Comparison of ENCODE assay signal across 11 mouse cellular contexts in genomic region chr17:49883136-49883755, GRCm38 (mm10).
DNase-seq lines count a peak whose midpoint lies in the region; TF ChIP-seq lines count a peak whose summit lies in the region.
"Had no signal": no experiment of that assay in that cellular context is flagged by ENCODE, and none has a peak within 500 bp of the region (broad histone marks: within the 10 kb centered on the region; RNA-seq: fewer than 3 reads in every experiment).

No protein-coding gene starts in this region.

- TF ChIP-seq EP300 in MEL (IDR thresholded peaks at IDR 0.05; ENCODE audit: low read depth in 1 of 2, low read length in 2 of 2): no peak

- TF ChIP-seq CTCF in gastrocnemius, adult 2 months (IDR thresholded peaks at IDR 0.05): peak; percentile 40; the same call in 1 of the 2 replicates
- TF ChIP-seq CTCF in lung, adult 2 months (IDR thresholded peaks at IDR 0.05; ENCODE audit: insufficient read depth, low read length): 0 out of 2 replicates have a peak, but pooled peaks have one; percentile 2
- peak; percentile 18 to 36 (median 29); a peak in 5 of 6 replicates for TF ChIP-seq CTCF in MEL (IDR thresholded peaks at IDR 0.05 in 2 of 3, conservative IDR thresholded peaks at IDR 0.05 in 1 of 3; ENCODE audit: control insufficient read depth in 1 of 3, insufficient read depth in 1 of 3, low read depth in 2 of 3, low read length in 3 of 3, poor library complexity in 1 of 3, severe bottlenecking in 1 of 3)
- peak; percentile 35; the same call in 1 of the 2 replicates for TF ChIP-seq CTCF in olfactory bulb, adult 2 months (IDR thresholded peaks at IDR 0.05; ENCODE audit: insufficient read depth, low read depth, low read length)

- TF ChIP-seq RAD21 in MEL (IDR thresholded peaks at IDR 0.05; ENCODE audit: low read depth, low read length): no peak

- no peak overlapping the region for H3K9ac ChIP-seq in MEL (ENCODE audit: control insufficient read depth, low read depth, low read length, poor library complexity, severe bottlenecking)
- H3K9ac ChIP-seq: embryonic facial prominence, embryonic 12.5 days had no signal

- no peak for DNase-seq in gastrocnemius, adult 2 months
- DNase-seq in gastrocnemius, postnatal 10 days: no peak
- no peak for DNase-seq in lung, adult 2 months
- no peak for DNase-seq in lung, postnatal 4 days
- DNase-seq in MEL (ENCODE audit: low read depth, low spot score): peak; percentile 14
- no peak for DNase-seq in cerebellum, postnatal 25 days
- DNase-seq in embryo, embryonic 9.5 days (ENCODE audit: extremely low spot score): no peak
- DNase-seq: cerebellum, adult 11 months; lung, postnatal 14 days had no signal

- H3K4me1 ChIP-seq in lung, adult 2 months (ENCODE audit: control insufficient read depth, insufficient read depth, low read length): no peaks in the 10 kb centered on the region
- H3K4me1 ChIP-seq in MEL (ENCODE audit: control insufficient read depth in 1 of 2, insufficient read depth in 2 of 2, low read length in 2 of 2): no peaks in the 10 kb centered on the region
- H3K4me1 ChIP-seq in olfactory bulb, adult 2 months (ENCODE audit: control insufficient read depth, insufficient read depth, low read length): peaks cover 7% of the 10 kb centered on the region

- H3K79me2 ChIP-seq in MEL (ENCODE audit: control insufficient read depth, insufficient read depth, low read length, poor library complexity): no peaks in the 10 kb centered on the region

- 81% methylated on average over 8 of the region's 8 CpGs for WGBS in lung, adult 2 months
- 63% methylated on average over 8 of the region's 8 CpGs for WGBS in olfactory bulb, adult 2 months

- H3K27me3 ChIP-seq in MEL (ENCODE audit: control insufficient read depth in 1 of 2, insufficient read depth in 2 of 2, low read length in 2 of 2): no peaks in the 10 kb centered on the region
- H3K27me3 ChIP-seq: embryonic facial prominence, embryonic 12.5 days had no signal

- H3K27ac ChIP-seq in gastrocnemius, adult 2 months: no peak overlapping the region
- no peak overlapping the region for H3K27ac ChIP-seq in MEL (ENCODE audit: control insufficient read depth, low read depth, low read length)
- no peak overlapping the region for H3K27ac ChIP-seq in olfactory bulb, adult 2 months (ENCODE audit: insufficient read depth, low read depth, low read length)
- H3K27ac ChIP-seq: embryonic facial prominence, embryonic 12.5 days had no signal

- no peak overlapping the region for H3K4me3 ChIP-seq in gastrocnemius, adult 2 months
- H3K4me3 ChIP-seq in lung, adult 2 months (replicated peaks; ENCODE audit: extremely low read depth, low read depth, low read length): no peak overlapping the region
- no peak overlapping the region for H3K4me3 ChIP-seq in MEL (ENCODE audit: control insufficient read depth in 1 of 2, insufficient read depth in 1 of 2, low read depth in 2 of 2, low read length in 2 of 2)
- no peak overlapping the region for H3K4me3 ChIP-seq in olfactory bulb, adult 2 months (ENCODE audit: insufficient read depth, low read depth, low read length)
- H3K4me3 ChIP-seq: embryonic facial prominence, embryonic 12.5 days had no signal

- no peaks in the 10 kb centered on the region for H3K36me3 ChIP-seq in MEL (ENCODE audit: control insufficient read depth in 1 of 2, insufficient read depth in 2 of 2, low read length in 2 of 2)
- H3K36me3 ChIP-seq: embryonic facial prominence, embryonic 12.5 days had no signal

- intact Hi-C loops in gastrocnemius, adult 2 months (cut with DNase I): no loop called here

- no peaks in the 10 kb centered on the region for H3K9me3 ChIP-seq in MEL (replicated peaks; ENCODE audit: insufficient read depth, low read length)
- H3K9me3 ChIP-seq: embryonic facial prominence, embryonic 12.5 days had no signal

- no peak for TF ChIP-seq POLR2A in lung, adult 2 months (IDR thresholded peaks at IDR 0.05; ENCODE audit: borderline replicate concordance, extremely low read depth, low read depth, low read length)
- TF ChIP-seq POLR2A in MEL (IDR thresholded peaks at IDR 0.05; ENCODE audit: control insufficient read depth in 1 of 2, insufficient read depth in 1 of 2, low read depth in 1 of 2, low read length in 2 of 2, poor library complexity in 1 of 2): no peak
- no peak for TF ChIP-seq POLR2A in olfactory bulb, adult 2 months (IDR thresholded peaks at IDR 0.05; ENCODE audit: insufficient read depth, low read depth, low read length)

TF ChIP-seq in MEL, 35 proteins besides CTCF, POLR2A, EP300 and RAD21:
- TF ChIP-seq USF2 (IDR thresholded peaks at IDR 0.05; ENCODE audit: borderline replicate concordance in 1 of 2, insufficient read depth in 1 of 2, low read depth in 1 of 2, low read length in 2 of 2) (no peak), CHD1 (IDR thresholded peaks at IDR 0.05; ENCODE audit: low read depth, low read length) (no peak), TAL1 (IDR thresholded peaks at IDR 0.05; ENCODE audit: low read length) (no peak), SMC3 (IDR thresholded peaks at IDR 0.05; ENCODE audit: low read depth, low read length) (no peak)
